Mouse (Mus musculus) 416B (cell line): Measurements from ENCODE around the gene Map2k4.

Experiments
- DNase-seq: peaks from one replicate; pipeline ENCODE4 v3.0.0; 2011; ENCODE audit warnings: low read depth

The Map2k4 gene

DNA sequence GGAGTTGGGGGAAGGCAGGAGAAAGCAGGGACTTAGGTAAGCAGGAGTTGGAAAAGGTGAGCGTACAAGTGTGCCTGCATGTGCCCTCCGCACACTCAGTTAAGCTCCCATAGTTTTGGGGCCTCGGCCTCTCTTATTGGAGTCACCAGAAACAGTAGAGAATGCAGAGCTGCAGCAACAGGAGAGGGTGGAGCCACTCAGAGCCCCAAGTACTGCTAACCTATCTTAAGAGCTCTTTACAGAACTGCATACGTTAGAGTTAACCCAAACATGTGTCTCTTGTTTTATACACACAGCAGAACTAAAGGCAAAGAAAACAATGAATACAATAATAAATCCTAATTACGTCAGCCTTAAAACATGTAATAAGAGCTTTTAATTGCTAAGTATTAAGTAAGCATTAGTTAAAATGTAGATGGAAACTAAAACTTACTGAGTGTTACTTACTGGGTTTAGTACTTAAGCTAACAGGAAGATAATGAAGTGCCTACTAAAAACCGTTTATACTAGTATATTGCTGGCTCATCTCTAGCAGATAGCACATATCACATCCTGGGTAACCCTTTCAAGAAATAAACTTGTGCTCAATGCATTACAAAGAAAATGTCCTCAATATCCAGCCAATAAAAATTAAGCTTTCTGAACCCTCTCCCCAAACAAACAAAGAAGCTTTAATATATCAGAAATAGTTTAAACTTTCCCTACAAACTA lies 14.0 kb downstream of the Map2k4 start:
- no peak for DNase-seq

DNA sequence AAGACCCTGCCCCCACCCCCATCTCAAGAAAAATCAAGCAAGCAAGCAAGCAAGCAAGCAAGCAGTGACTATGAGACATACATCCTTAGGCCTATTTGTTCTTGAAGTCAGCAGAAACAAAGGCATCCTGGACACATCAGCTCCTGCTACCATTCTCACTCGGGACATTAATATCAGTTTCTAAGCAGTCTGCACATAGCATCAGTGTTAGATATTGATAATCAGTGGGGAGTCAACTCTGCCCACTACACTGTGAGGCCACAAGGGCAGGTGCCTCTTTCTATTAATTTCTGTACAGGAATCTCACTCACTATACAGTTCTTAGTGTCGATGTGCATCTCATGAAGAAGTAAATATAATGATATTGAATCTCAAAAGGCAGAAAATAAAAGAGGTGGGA lies 14.6 kb downstream of the Map2k4 start:
- no peak for DNase-seq

DNA sequence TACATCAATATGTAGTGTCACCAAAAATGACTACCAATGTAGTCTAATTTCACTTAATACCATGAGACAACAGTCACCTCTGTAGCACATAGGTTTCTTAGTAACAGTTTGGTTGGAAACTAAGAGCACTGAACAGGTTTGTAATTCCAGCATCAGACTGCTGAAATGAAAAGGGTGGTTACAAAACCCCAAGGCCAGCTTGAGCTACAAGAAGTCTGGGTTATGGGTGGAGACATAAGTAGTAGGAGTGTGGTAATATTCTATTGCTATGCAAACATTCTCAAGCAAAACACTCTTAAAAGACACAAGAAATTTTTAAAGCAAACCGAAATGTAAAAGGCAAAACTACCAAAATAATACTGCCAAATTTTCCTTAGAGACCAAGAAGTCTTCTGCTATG lies 16.6 kb downstream of the Map2k4 start:
- DNase-seq, result peak; percentile 67

DNA sequence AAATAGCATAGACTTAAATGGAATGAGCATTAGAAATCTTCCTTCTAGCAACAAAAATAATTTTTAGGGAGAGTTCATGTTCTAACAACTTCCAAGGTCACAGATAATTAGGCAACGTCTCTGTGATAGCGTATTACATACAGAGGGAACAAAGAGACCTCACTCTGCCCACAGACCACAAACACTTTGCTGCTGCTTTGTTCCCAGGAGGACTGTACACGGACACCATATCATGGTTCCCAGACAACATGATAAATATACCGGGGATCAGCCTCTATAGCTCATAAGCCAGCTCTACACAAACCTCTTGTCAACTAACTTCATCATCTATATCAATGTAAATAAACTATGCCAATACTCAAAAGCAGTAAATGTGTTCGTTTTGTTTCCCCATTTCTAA lies 18.1 kb downstream of the Map2k4 start:
- peak; percentile 74 for DNase-seq

DNA sequence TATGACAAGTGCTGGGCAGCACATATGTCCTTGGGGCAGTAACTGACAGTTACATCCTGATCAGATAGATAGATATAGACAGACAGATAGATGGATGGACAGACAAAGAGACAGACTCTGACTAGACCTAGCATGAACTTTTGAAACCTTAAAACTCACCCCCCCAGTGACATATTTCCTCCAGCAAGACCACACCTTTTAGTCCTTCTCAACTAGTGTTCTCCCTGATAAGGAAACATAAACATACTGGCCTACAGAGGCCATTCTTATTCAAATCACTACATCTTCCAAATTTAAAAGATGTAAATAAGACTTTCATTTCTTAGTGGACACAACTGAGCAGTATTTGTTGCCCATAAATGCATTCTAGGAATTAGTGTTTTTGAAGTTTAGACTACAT lies 19.7 kb downstream of the Map2k4 start:
- peak; percentile 33 for DNase-seq

DNA sequence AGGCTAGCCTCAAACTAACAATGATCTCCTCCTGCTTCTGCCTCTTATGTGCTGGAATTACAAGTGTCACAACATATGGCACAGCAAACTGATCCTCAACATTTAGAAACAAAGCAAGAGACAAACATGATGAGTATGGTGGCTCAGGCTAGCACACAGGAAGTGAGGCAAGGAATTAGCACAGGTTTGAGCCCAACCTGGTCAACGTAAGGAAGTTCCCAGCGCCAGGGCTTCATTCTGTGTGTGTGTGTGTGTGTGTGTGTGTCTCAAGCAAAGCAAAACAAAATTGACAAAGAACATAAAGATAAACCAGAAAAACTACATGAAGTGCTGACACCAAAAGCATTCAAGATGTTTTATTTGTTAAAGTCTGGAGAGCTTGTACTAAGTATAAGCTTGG lies 27.2 kb downstream of the Map2k4 start:
- DNase-seq, result no peak

DNA sequence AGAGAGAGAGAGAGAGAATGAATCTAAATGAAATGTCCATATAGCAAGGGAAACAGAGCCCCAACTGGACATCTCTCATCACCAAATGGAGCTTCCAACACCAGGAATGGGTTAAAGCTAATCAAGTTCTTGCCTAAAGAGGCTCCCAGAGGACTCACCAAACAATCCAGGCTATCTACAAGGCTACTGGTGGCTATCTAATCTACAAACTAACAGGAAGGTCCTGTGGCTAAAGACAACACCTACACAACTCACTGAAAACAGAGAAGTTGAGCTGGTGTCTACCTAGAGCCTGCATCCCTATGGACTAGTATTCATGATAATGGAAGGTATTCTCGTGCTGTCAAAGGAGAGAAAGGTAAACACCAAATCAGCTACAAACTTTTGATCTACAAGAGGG lies 28.7 kb downstream of the Map2k4 start:
- DNase-seq, result no peak

DNA sequence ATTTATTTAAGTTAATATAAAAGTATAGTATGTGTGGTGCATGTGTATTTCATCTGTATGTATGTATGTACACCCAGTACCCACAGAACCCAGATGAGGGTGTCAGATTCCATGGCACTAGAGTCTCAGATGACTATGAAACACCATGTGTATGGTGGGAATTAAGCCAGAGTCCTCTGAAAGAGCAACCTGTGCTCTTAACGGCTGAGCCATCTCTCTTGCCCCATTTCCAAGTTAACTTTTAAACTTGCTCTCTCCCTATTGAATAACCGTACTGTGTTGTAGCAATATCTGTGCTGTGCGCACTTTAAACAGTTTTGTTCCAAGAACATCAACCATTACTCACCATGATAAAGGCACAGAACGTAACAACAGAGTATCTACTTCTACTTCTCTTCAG lies 33.9 kb downstream of the Map2k4 start:
- DNase-seq, result no peak

DNA sequence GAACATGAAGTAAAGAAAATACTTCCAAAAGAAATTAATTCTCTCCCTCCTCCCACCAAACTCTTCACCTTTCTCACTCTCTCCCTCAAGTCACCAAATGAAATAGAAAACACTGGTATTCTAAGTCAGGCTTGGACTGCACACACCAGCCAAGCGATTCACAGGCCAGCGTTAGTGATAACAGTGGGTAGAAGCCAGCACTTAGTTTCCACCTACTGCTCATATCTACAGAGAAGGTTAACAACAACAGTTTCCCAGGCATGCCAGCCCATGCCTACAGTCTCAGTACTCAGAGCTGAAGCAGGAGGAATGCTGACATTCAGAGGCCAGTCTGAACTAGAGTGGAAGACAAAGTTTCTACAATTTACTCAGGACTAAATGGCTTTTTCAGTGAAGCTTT lies 34.5 kb downstream of the Map2k4 start:
- DNase-seq, result no peak

DNA sequence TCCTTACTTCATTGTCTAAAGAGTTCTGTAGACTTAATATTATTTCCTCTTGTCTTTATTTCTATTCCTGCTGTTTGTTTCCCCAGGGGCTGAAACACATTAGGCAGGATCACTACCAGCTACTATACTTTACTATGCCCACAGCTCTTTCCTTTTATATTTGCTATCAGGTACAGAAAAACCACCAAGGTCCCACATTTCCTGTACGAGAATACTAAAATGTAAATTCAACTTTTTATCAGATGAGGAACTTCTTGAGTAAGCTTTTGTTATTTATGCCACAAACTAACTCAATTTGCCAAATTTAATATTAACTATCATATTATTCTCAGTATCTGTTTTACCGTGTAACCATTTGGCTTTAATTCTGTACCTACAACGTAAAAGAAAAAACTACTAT lies 37.6 kb downstream of the Map2k4 start:
- peak; percentile 49 for DNase-seq

DNA sequence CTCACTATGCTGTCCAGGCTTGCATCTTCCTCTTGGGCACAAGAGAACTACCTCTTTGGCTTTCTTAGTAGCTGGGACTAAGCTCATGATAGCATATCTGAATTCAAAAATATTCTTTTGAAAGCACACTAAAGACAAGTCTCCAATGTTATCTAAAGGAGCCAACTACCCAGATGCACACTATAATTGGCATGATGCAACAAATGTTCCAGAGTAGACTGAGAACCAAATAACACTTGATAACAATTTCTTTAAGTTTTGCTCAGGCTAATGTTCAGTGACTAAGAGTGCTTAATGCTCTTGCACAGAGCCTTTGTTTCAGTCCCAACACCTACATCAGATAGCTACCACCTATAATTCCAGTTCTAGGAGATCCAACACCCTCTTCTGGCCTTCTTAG lies 40.7 kb downstream of the Map2k4 start:
- no peak for DNase-seq

DNA sequence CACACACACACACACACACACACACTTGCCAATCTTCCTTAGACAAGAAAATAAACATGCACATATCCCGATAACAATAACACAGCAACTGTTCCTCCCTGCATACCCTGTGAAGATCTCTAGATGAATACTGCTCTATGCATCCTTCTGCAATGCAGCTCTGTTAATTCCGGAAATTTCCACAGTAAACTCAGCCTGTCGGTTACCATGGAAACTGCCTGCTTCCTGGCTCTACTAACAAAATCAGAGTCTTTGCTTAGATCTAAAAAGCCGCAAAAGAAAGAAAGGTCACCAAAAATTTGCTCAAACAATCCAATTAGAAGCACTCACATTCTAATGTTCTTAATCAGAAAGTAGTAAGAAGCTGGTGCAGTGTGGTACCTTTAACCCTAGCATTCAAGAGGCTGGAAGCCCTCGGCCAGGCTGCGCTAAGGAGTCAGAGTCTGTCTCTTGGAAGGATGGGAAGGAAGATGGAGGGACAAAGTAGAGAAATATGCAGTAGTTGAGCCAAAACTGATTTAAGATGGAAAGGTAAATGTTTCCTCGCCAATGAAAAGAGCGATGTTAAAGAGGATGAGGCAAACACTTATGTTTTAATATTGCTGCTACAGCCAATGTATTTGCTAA lies 42.3 kb downstream of the Map2k4 start:
- DNase-seq, result no peak

DNA sequence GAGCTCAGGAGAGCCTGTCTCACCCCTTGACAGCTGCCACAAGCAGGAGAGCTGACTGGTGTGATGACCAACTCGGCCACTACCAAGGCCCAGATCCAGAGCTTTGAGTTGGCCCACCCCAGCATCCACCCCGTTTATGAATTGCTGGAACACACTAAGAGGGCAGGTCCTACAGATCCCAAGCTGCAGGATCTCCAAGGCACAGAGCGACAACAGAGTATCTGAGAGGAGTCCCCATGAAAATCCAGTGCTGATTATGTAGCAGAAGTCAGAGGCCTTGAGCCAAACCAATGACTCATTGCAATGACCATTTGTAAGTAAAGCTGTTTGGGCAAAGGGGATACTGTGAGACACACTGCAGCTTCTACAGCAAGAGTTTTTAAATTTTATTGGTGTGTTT lies 44.2 kb downstream of the Map2k4 start:
- DNase-seq, result peak; percentile 45

DNA sequence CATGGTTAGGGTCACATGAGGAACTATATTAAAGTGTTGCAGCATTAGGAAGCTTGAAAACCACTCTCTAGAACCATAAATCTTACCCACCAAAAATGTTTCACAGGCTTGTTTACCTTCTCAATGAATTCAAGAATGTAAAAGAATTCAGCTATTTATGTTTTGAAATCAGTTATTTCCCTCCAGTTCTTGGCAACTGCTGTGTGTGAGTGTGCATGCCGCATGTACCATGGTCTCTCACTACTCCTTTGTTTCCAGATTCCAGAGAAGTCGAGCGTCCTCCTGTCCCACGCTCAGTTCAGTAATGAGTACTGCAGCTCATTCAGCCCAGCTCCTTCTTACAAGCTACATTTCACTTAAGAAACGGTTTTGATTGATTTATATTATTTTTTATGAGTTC lies 47.3 kb downstream of the Map2k4 start:
- no peak for DNase-seq

DNA sequence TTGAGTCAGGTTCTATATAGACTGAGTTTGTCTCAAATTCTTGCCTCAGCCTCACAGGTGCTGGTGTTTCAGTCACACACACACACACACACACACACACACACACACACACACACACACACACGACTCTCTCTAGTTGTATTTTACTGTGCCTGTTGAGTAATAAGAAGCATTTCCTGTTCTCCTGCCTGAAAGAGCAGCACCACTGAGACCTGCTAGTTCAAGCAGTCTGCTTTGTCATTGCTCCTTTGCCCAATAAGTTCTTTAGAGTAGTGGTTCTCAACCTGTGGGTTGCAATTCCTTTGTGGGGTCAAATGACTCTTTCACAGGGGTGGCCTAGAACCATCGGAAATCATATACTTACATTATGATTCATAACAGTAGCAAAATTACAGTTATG lies 47.7 kb downstream of the Map2k4 start:
- peak; percentile 94 for DNase-seq

DNA sequence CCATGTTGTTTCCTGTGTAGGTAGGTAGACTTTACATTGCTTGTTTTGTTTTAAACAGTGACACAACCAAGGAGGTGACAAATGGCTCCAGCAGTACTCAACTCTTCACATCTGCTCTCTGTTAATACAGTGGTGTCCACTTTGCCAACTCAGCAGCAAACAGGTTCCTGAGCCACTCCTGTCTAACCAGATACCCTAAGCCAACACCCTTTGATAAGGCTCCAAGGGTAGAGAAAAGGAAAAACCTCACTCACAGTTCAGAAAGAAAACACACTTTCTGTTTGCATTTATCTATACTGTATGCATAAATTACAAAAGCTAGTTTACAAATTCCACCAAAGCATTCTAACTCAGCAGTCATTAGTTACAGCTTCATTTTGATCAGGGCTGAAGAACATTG lies 48.2 kb downstream of the Map2k4 start:
- no peak for DNase-seq

DNA sequence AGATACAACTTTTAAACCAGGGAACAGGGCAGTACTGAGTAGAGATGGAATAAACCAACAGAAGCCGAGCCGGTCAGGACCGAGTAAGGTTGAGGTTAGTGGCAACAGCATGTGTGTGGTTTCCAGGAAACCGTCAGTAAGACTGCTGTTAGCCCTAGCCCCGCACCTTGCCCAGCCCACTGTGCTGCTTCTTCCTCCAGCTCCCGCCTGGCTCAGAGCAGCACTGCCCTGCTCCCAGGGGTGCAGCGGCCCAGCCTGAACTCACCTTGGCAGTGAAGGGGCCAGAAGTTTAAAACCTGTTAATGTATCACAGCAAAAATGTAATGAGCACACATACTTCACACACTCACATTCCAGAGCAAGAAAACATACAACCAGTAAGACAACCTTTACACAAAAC lies 53.4 kb downstream of the Map2k4 start:
- DNase-seq, result peak; percentile 47

DNA sequence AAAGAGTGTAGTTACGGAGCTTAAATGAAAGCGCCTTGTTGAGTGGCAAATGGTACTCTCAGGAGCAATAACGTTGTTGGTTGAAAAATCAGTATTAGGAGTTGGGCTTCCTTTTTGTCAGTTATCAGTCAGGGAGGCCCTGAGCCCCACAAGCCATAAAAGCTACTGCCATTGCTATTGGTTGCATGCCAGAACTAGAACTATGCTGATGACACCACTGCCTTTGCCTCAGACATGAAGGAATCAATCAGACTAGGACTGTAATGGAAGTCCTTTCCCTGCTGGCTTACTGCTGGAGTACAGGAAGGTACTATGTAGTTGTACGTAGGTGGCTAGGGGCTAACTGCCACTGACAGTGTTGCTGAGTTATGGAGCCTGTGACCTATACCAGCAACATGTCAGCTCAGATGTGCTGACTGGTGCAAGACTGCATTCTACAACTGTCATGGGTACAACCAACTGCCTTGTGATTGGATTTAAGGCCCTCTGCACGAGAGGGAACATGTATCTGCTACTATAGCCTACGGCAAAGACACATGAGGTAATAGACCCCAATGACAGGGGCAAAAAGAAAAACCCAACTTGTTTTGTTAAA lies 58.4 kb downstream of the Map2k4 start:
- DNase-seq, result no peak

DNA sequence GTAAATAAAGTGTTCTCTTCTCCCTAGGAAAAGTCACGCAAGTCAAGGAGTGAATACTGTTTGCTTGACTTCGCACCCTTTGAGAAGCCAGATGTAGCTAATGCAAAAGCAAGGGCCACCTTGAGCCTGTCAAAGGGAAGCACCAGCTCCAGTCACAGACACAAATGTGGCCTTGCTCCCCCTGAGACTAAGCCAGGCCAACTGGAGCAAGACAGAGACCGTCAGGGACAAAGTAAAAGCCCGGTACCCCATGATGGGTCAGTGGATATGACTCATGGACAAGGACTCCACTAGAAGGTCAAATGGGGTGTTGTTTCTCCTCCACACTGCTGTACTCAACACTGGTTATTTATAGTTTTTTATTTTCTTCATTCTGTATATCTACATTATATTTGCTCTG lies 59.2 kb downstream of the Map2k4 start:
- no peak for DNase-seq

DNA sequence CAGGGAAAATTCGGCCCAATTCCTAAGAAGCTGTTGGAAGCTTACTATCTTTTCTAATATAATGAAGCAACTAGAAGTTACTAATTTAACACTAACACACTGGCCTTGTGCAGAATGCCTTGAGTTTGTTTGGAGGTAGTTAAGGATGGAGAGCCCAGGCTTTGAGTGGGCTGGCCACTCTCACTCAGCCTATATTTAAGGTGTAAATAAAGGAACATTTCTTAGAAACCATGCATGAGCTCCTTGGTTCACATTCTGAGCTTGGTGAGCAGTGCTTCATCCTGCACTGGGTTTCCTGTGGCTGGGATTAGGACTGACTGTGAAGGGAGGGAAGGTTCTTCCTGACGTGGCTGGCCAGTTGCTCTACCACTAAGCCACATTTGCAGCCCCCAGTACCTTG lies 64.4 kb downstream of the Map2k4 start:
- DNase-seq, result no peak

DNA sequence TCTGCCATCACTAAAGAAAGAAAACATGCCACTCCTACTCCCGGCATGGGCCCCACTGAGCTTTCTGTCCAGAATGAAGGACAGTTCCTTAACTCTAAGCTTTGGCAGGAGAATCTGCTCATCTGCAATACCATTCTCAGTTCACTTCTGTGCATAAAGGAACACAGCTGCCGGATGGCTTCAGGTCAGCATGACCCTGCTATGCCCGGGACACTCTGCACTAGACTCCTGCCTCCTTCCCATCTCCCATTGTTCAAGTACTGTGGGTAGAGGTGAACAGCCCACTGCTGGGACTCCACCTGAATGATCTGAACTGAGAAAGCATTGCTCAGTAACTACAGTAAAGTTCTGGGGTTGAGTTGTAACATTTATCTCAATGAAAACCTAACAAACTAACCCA lies 66.5 kb downstream of the Map2k4 start:
- DNase-seq, result no peak

DNA sequence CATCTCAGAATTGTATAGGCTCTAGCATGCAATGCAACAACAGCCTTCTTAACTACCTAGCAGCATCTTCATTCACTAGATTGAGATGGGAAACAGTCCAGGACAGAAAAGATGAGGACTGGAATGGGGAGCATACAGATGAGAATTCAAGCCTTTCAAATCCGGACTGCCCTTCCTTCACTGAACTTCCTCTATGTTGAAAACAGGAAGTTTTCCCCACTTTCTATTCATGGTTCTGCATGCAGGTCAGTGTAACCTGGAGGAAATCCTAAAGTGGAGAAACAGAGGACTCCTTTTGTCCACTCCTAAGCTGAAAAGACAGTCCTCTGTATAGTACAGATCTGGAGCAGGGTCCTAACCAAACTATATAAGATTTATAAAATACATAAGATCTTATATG lies 68.1 kb downstream of the Map2k4 start:
- no peak for DNase-seq

DNA sequence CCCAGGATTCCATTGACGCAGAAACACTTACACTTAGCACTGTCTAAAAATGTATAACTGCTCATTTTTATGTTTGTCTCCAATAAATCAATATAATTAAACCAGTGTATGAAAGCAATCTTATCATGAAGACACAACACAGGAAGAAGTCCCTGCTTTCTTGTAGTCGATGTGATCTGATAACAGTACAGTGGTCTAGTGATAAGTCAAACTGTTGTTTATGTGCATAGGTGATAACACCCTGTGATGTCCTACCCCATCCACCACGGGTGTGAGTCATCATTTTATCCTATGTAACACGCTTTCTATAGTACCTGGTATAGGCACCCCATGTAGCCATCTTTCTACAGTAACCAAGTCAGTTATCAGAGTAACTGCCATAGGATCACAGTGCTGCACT lies 74.3 kb downstream of the Map2k4 start:
- peak; percentile 70 for DNase-seq
